Mouse (Mus musculus): ENCODE results near the gene Vps4a. TPM values are rescaled to one million over a fixed set of nuclear protein-coding genes. Genes with fewer than 3 reads are reported as not detected.
"Not testable (repeated sequence)": the region's sequence is repeated elsewhere in the genome, so short reads cannot be mapped to it uniquely, and the experiment has no call there.

Vps4a gene
- polyA plus RNA-seq (2014; fragmentation: Nextera tagmentation; extraction: Ambion mirVana), result 152 and 153 TPM in 2 replicates

GRCm38 (mm10) chr8:107030650-107031576, at the start of gene Vps4a:
Gene Vps4a, plus strand, starts transcription at chr8:107031222.
- Histone ChIP-seq H3K27ac (replicated peaks; ENCODE audit: low read depth, low read length) (peak within 1 kb of the TSS; percentile 81), H3K4me1 (ENCODE audit: control insufficient read depth, insufficient read depth, low read length) (peaks cover 15% of the 10 kb centered on the region), H3K27me3 (ENCODE audit: control insufficient read depth, insufficient read depth, low read length) (no peaks in the 10 kb centered on the region), H3K4me2 (ENCODE audit: low read length) (peak within 1 kb of the TSS; percentile 70), H3K9ac (replicated peaks; ENCODE audit: low read length) (peak within 1 kb of the TSS; percentile 93), H3K9me3 (ENCODE audit: control insufficient read depth, low read length) (no peaks in the 10 kb centered on the region), H3K36me3 (ENCODE audit: control insufficient read depth, insufficient read depth, low read length) (no peaks in the 10 kb centered on the region; the same call in 1 of the 2 replicates), H3K4me3 (replicated peaks; ENCODE audit: low read depth, low read length) (peak within 1 kb of the TSS; percentile 95)
- 4% methylated on average over 66 of the region's 66 CpGs for WGBS
- ATAC-seq (ENCODE audit: low FRiP score, low TSS enrichment) (peak; percentile 96), DNase-seq (peak; percentile 97)

DNA sequence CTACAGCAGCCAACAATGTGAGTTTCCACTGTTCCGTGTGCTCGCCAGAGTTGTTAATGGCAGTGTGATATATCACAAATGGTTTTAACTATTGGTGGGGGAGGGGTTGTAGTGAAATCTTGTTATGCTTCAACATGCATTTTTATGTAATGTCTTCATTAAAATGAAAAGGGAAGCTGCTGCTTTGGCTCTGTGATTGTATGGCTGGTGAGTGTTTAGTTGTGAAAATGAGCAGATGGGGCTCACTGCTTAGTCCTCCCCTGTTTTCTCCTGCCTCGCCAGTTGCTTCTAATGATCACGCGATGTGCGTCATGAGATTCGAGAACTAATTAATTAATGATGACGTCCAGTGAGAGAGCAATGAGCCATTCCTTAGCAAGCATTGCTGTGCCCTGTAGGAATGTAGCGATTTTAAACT, 45.6 kb upstream of the Vps4a start:
- no peaks in the 10 kb centered on the region for H3K9me3 ChIP-seq (ENCODE audit: control insufficient read depth, low read length)
- peak overlapping the region; percentile 11; the same call in 1 of the 2 replicates for H3K4me2 ChIP-seq (ENCODE audit: low read length)
- no peak overlapping the region for H3K9ac ChIP-seq (replicated peaks; ENCODE audit: low read length)
- peak overlapping the region; percentile 60; the same call in 1 of the 2 replicates for H3K27ac ChIP-seq (replicated peaks; ENCODE audit: low read depth, low read length)
- H3K4me1 ChIP-seq (ENCODE audit: control insufficient read depth, insufficient read depth, low read length), result no peaks in the 10 kb centered on the region
- H3K27me3 ChIP-seq (ENCODE audit: control insufficient read depth, insufficient read depth, low read length), result no peaks in the 10 kb centered on the region
- DNase-seq (peak; percentile 49), ATAC-seq (ENCODE audit: low FRiP score, low TSS enrichment) (no peak)
- H3K4me3 ChIP-seq (replicated peaks; ENCODE audit: low read depth, low read length), result no peak overlapping the region
- 57% methylated on average over 9 of the region's 9 CpGs for WGBS
- no peaks in the 10 kb centered on the region for H3K36me3 ChIP-seq (ENCODE audit: control insufficient read depth, insufficient read depth, low read length)

GRCm38 (mm10) chr8:106985951-106986350, 45.1 kb upstream of the Vps4a start:
- H3K4me2 ChIP-seq (ENCODE audit: low read length), result no peak overlapping the region
- DNase-seq (no peak), ATAC-seq (ENCODE audit: low FRiP score, low TSS enrichment) (no peak)
- no peak overlapping the region for H3K9ac ChIP-seq (replicated peaks; ENCODE audit: low read length)
- no peaks in the 10 kb centered on the region for H3K9me3 ChIP-seq (ENCODE audit: control insufficient read depth, low read length)
- no peak overlapping the region for H3K27ac ChIP-seq (replicated peaks; ENCODE audit: low read depth, low read length)
- H3K36me3 ChIP-seq (ENCODE audit: control insufficient read depth, insufficient read depth, low read length), result no peaks in the 10 kb centered on the region
- H3K4me1 ChIP-seq (ENCODE audit: control insufficient read depth, insufficient read depth, low read length), result no peaks in the 10 kb centered on the region
- no peak overlapping the region for H3K4me3 ChIP-seq (replicated peaks; ENCODE audit: low read depth, low read length)
- no peaks in the 10 kb centered on the region for H3K27me3 ChIP-seq (ENCODE audit: control insufficient read depth, insufficient read depth, low read length)

- no peaks in the 10 kb centered on the region for H3K27me3 ChIP-seq (ENCODE audit: control insufficient read depth, insufficient read depth, low read length)
- no peaks in the 10 kb centered on the region for H3K4me1 ChIP-seq (ENCODE audit: control insufficient read depth, insufficient read depth, low read length)
- no peak overlapping the region for H3K27ac ChIP-seq (replicated peaks; ENCODE audit: low read depth, low read length)
- no peak overlapping the region for H3K4me2 ChIP-seq (ENCODE audit: low read length)
- no peak overlapping the region for H3K9ac ChIP-seq (replicated peaks; ENCODE audit: low read length)
- DNase-seq (no peak), ATAC-seq (ENCODE audit: low FRiP score, low TSS enrichment) (no peak)
- H3K36me3 ChIP-seq (ENCODE audit: control insufficient read depth, insufficient read depth, low read length), result peaks cover 8% of the 10 kb centered on the region; the same call in 1 of the 2 replicates
- H3K9me3 ChIP-seq (ENCODE audit: control insufficient read depth, low read length), result no peaks in the 10 kb centered on the region
- no peak overlapping the region for H3K4me3 ChIP-seq (replicated peaks; ENCODE audit: low read depth, low read length)
Measured at GRCm38 (mm10) chr8:106987557-106987956, 43.5 kb upstream of the Vps4a start.

DNA sequence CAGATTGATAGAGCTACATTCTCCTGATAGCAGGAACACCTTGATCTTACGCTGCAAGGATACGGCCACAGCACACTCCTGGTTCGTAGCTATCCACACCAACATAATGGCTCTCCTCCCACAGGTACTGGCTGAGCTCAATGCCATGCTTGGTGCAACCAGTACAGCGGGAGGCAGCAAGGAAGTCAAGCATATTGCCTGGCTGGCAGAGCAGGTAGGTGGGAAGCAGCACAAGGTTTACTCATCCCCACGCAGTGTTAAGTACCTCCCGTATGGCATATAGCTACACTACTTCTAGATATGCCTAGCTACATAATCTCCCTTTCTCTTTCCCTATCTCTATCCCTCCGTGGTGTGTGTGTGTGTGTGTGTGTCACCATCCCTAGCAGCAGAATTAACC, 39.6 kb upstream of the Vps4a start:
- Histone ChIP-seq H3K4me3 (replicated peaks; ENCODE audit: low read depth, low read length) (no peak overlapping the region), H3K36me3 (ENCODE audit: control insufficient read depth, insufficient read depth, low read length) (peaks cover 8% of the 10 kb centered on the region; the same call in 1 of the 2 replicates), H3K27ac (replicated peaks; ENCODE audit: low read depth, low read length) (no peak overlapping the region), H3K4me1 (ENCODE audit: control insufficient read depth, insufficient read depth, low read length) (no peaks in the 10 kb centered on the region), H3K4me2 (ENCODE audit: low read length) (no peak overlapping the region), H3K9ac (replicated peaks; ENCODE audit: low read length) (no peak overlapping the region), H3K9me3 (ENCODE audit: control insufficient read depth, low read length) (no peaks in the 10 kb centered on the region), H3K27me3 (ENCODE audit: control insufficient read depth, insufficient read depth, low read length) (no peaks in the 10 kb centered on the region)
- no peak for ATAC-seq (ENCODE audit: low FRiP score, low TSS enrichment)
- no peak for DNase-seq
- WGBS, result 94% methylated on average over 7 of the region's 7 CpGs

- not testable (repeated sequence) for DNase-seq; H3K9me3 ChIP-seq (ENCODE audit: control insufficient read depth, low read length); H3K9ac ChIP-seq (replicated peaks; ENCODE audit: low read length); H3K4me2 ChIP-seq (ENCODE audit: low read length); H3K27ac ChIP-seq (replicated peaks; ENCODE audit: low read depth, low read length); H3K27me3 ChIP-seq (ENCODE audit: control insufficient read depth, insufficient read depth, low read length); H3K4me3 ChIP-seq (replicated peaks; ENCODE audit: low read depth, low read length); H3K4me1 ChIP-seq (ENCODE audit: control insufficient read depth, insufficient read depth, low read length); ATAC-seq (ENCODE audit: low FRiP score, low TSS enrichment)
- WGBS, result 89% methylated on average over 4 of the region's 4 CpGs
- H3K36me3 ChIP-seq (ENCODE audit: control insufficient read depth, insufficient read depth, low read length), result peaks cover 10% of the 10 kb centered on the region; the same call in 1 of the 2 replicates
Measured at GRCm38 (mm10) chr8:106996339-106996738, 34.7 kb upstream of the Vps4a start.

DNA sequence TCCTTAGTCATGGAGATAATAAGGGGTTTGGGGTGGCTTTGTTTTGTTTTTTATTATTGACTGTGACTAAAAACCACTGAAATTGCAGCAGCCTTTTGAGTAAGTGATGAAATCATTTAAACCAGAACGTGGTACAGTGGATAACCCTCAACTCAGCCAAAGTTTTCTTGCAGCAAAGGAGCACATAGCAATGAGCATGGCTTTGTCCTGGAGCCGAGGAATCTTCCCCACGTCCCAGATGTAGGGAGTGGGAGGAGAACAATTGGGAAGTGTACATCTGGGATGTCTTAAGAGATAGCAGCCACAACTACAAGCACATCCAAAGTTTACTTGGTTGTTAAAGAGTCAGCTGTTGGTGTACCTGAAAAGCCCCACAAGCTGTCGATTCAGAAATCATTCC, 33.6 kb upstream of the Vps4a start:
- no peaks in the 10 kb centered on the region for H3K9me3 ChIP-seq (ENCODE audit: control insufficient read depth, low read length)
- no peaks in the 10 kb centered on the region for H3K4me1 ChIP-seq (ENCODE audit: control insufficient read depth, insufficient read depth, low read length)
- peaks cover 4% of the 10 kb centered on the region; the same call in 1 of the 2 replicates for H3K36me3 ChIP-seq (ENCODE audit: control insufficient read depth, insufficient read depth, low read length)
- H3K4me3 ChIP-seq (replicated peaks; ENCODE audit: low read depth, low read length), result no peak overlapping the region
- no peak overlapping the region for H3K9ac ChIP-seq (replicated peaks; ENCODE audit: low read length)
- WGBS, result 96% methylated on average over 4 of the region's 4 CpGs
- H3K4me2 ChIP-seq (ENCODE audit: low read length), result no peak overlapping the region
- no peak for ATAC-seq (ENCODE audit: low FRiP score, low TSS enrichment)
- no peak for DNase-seq
- H3K27ac ChIP-seq (replicated peaks; ENCODE audit: low read depth, low read length), result no peak overlapping the region
- H3K27me3 ChIP-seq (ENCODE audit: control insufficient read depth, insufficient read depth, low read length), result no peaks in the 10 kb centered on the region

- ATAC-seq (ENCODE audit: low FRiP score, low TSS enrichment) (no peak), DNase-seq (no peak)
Measured at GRCm38 (mm10) chr8:106999068-106999467, 32.0 kb upstream of the Vps4a start.

GRCm38 (mm10) chr8:107002532-107002931, 28.5 kb upstream of the Vps4a start:
- H3K4me2 ChIP-seq (ENCODE audit: low read length), result no peak overlapping the region
- no peaks in the 10 kb centered on the region for H3K4me1 ChIP-seq (ENCODE audit: control insufficient read depth, insufficient read depth, low read length)
- no peak overlapping the region for H3K27ac ChIP-seq (replicated peaks; ENCODE audit: low read depth, low read length)
- H3K9ac ChIP-seq (replicated peaks; ENCODE audit: low read length), result no peak overlapping the region
- DNase-seq (peak; percentile 94), ATAC-seq (ENCODE audit: low FRiP score, low TSS enrichment) (no peak; the same call in 1 of the 2 replicates)
- 44% methylated on average over 5 of the region's 5 CpGs for WGBS
- no peak overlapping the region for H3K4me3 ChIP-seq (replicated peaks; ENCODE audit: low read depth, low read length)
- 0 out of 2 replicates have a peak, but pooled peaks cover 3% of the 10 kb centered on the region for H3K36me3 ChIP-seq (ENCODE audit: control insufficient read depth, insufficient read depth, low read length)
- H3K9me3 ChIP-seq (ENCODE audit: control insufficient read depth, low read length), result no peaks in the 10 kb centered on the region
- H3K27me3 ChIP-seq (ENCODE audit: control insufficient read depth, insufficient read depth, low read length), result no peaks in the 10 kb centered on the region

More at GRCm38 (mm10) chr8:106999068-106999467, 32.0 kb upstream of the Vps4a start:
- Histone ChIP-seq H3K36me3 (ENCODE audit: control insufficient read depth, insufficient read depth, low read length) (peaks cover 4% of the 10 kb centered on the region; the same call in 1 of the 2 replicates), H3K4me1 (ENCODE audit: control insufficient read depth, insufficient read depth, low read length) (no peaks in the 10 kb centered on the region), H3K4me2 (ENCODE audit: low read length) (no peak overlapping the region), H3K27me3 (ENCODE audit: control insufficient read depth, insufficient read depth, low read length) (no peaks in the 10 kb centered on the region), H3K27ac (replicated peaks; ENCODE audit: low read depth, low read length) (no peak overlapping the region), H3K9me3 (ENCODE audit: control insufficient read depth, low read length) (no peaks in the 10 kb centered on the region), H3K9ac (replicated peaks; ENCODE audit: low read length) (no peak overlapping the region), H3K4me3 (replicated peaks; ENCODE audit: low read depth, low read length) (no peak overlapping the region)
- 100% methylated on average over 1 of the region's 1 CpGs for WGBS

Measured in midbrain, embryonic 14.5 days (tissue).